Mouse (Mus musculus) embryonic facial prominence, embryonic 15.5 days (tissue): ENCODE results near the gene Scn4b. TPM values are rescaled to one million over a fixed set of nuclear protein-coding genes. Genes with fewer than 3 reads are reported as not detected.

Source experiments
- ATAC-seq: fragments of 200-750 bp; cut with Nextera tagmentation; 2 replicates; pipeline ENCODE4 v1.8.0; 2017; ENCODE audit warnings: low read depth, moderate TSS enrichment; ENCODE audit not compliant: insufficient number of reproducible peaks, low FRiP score, low TSS enrichment
- H3K27ac ChIP-seq: fragments of 300-500 bp; sonication (generic); replicated peaks from 2 replicates; pipeline ENCODE4 v1.5.1; 2015; ENCODE audit warnings: mild to moderate bottlenecking, inconsistent platforms
- H3K27me3 ChIP-seq: fragments of 300-500 bp; sonication (generic); 2 replicates; pipeline ENCODE4 v1.6.1; 2015; ENCODE audit warnings: inconsistent platforms
- H3K36me3 ChIP-seq: fragments of 300-500 bp; sonication (generic); 2 replicates; pipeline ENCODE4 v1.6.1; 2015; ENCODE audit warnings: mild to moderate bottlenecking, inconsistent platforms
- H3K4me1 ChIP-seq: fragments of 300-500 bp; sonication (generic); 2 replicates; pipeline ENCODE4 v1.6.1; 2015; ENCODE audit warnings: inconsistent platforms
- H3K4me2 ChIP-seq: fragments of 300-500 bp; sonication (generic); replicated peaks from 2 replicates; pipeline ENCODE4 v1.6.1; 2015; ENCODE audit warnings: mild to moderate bottlenecking, inconsistent platforms
- H3K4me3 ChIP-seq: fragments of 300-500 bp; sonication (generic); replicated peaks from 2 replicates; pipeline ENCODE4 v1.5.1; 2015; ENCODE audit warnings: mild to moderate bottlenecking, inconsistent platforms
- H3K9ac ChIP-seq: fragments of 300-500 bp; sonication (generic); 2 replicates; pipeline ENCODE4 v1.6.1; 2015; ENCODE audit warnings: inconsistent platforms
- H3K9me3 ChIP-seq: fragments of 300-500 bp; sonication (generic); replicated peaks from 2 replicates; pipeline ENCODE4 v1.6.1; 2016; ENCODE audit warnings: inconsistent platforms
- WGBS: fragments of 180-500 bp; shearing (Covaris S2); methylation state at CpG from one replicate; pipeline ENCODE4 v1.1.7; 2015; 5-methylcytosine and 5-hydroxymethylcytosine counted together
- polyA plus RNA-seq: library from polyadenylated mRNA; unstranded; fragments of >200 nt; fragmentation: Nextera tagmentation; extraction: Ambion mirVana; gene quantifications from 2 replicates; pipeline ENCODE4 v1.2.1, GENCODE M21; 2015

The Scn4b gene
- polyA plus RNA-seq, 1 experiment from 2014 or later: 1.6 TPM

- Histone ChIP-seq H3K4me3 (no peak overlapping the region), H3K9ac (no peak overlapping the region), H3K4me2 (no peak overlapping the region), H3K9me3 (no peaks in the 10 kb centered on the region), H3K27me3 (no peaks in the 10 kb centered on the region), H3K4me1 (no peaks in the 10 kb centered on the region), H3K27ac (no peak overlapping the region), H3K36me3 (no peaks in the 10 kb centered on the region)
- no peak for ATAC-seq
- WGBS: 81% methylated on average over 5 of the region's 5 CpGs
These were observed 32.0 kb downstream of the Scn4b start for GRCm38 (mm10) chr9:45170150-45170549.

- 0 out of 2 replicates have a peak, but pooled peaks have one; percentile 43 for ATAC-seq
These were observed 32.9 kb downstream of the Scn4b start for GRCm38 (mm10) chr9:45171073-45171610.

GRCm38 (mm10) chr9:45173475-45173874 is 35.3 kb downstream of the Scn4b start:
- H3K4me2 ChIP-seq: no peak overlapping the region
- H3K9me3 ChIP-seq: no peaks in the 10 kb centered on the region
- ATAC-seq: no peak
- H3K4me3 ChIP-seq: no peak overlapping the region
- WGBS: 58% methylated on average over 3 of the region's 3 CpGs
- no peak overlapping the region for H3K9ac ChIP-seq
- no peaks in the 10 kb centered on the region for H3K36me3 ChIP-seq
- H3K4me1 ChIP-seq: no peaks in the 10 kb centered on the region
- no peaks in the 10 kb centered on the region for H3K27me3 ChIP-seq
- H3K27ac ChIP-seq: no peak overlapping the region

More at GRCm38 (mm10) chr9:45171073-45171610, 32.9 kb downstream of the Scn4b start:
- Histone ChIP-seq H3K27ac (no peak overlapping the region), H3K27me3 (no peaks in the 10 kb centered on the region), H3K9me3 (no peaks in the 10 kb centered on the region), H3K4me1 (no peaks in the 10 kb centered on the region), H3K36me3 (no peaks in the 10 kb centered on the region), H3K4me3 (no peak overlapping the region), H3K9ac (no peak overlapping the region), H3K4me2 (no peak overlapping the region)
- 77% methylated on average over 1 of the region's 1 CpGs for WGBS

- Histone ChIP-seq H3K4me1 (no peaks in the 10 kb centered on the region), H3K9me3 (no peaks in the 10 kb centered on the region), H3K4me2 (no peak overlapping the region), H3K27me3 (no peaks in the 10 kb centered on the region), H3K4me3 (no peak overlapping the region), H3K9ac (no peak overlapping the region), H3K36me3 (no peaks in the 10 kb centered on the region), H3K27ac (no peak overlapping the region)
- WGBS: 87% methylated on average over 5 of the region's 5 CpGs
- ATAC-seq: no peak
These were observed 41.1 kb downstream of the Scn4b start for GRCm38 (mm10) chr9:45179282-45179681.

- no peak for ATAC-seq
- H3K9ac ChIP-seq: no peak within 1 kb of the TSS
- no peaks in the 10 kb centered on the region; the same call in 1 of the 2 replicates for H3K27me3 ChIP-seq
- H3K4me1 ChIP-seq: no peaks in the 10 kb centered on the region
- no peak within 1 kb of the TSS for H3K4me2 ChIP-seq
- no peak within 1 kb of the TSS for H3K27ac ChIP-seq
- H3K9me3 ChIP-seq: no peaks in the 10 kb centered on the region
- H3K4me3 ChIP-seq: no peak within 1 kb of the TSS
- H3K36me3 ChIP-seq: no peaks in the 10 kb centered on the region
- WGBS: 4% methylated on average over 2 of the region's 2 CpGs
These were observed 43.6 kb downstream of the Scn4b start, which contains the start of gene BC049352 for GRCm38 (mm10) chr9:45181770-45182169. BC049352 (plus strand) TSS chr9:45182007.

GRCm38 (mm10) chr9:45182521-45182920 is 44.3 kb downstream of the Scn4b start:
- no peak overlapping the region for H3K9ac ChIP-seq
- no peak overlapping the region for H3K4me3 ChIP-seq
- no peaks in the 10 kb centered on the region; the same call in 1 of the 2 replicates for H3K27me3 ChIP-seq
- WGBS: 45% methylated on average over 3 of the region's 3 CpGs
- H3K9me3 ChIP-seq: no peaks in the 10 kb centered on the region
- no peaks in the 10 kb centered on the region for H3K36me3 ChIP-seq
- H3K4me2 ChIP-seq: no peak overlapping the region
- no peaks in the 10 kb centered on the region for H3K4me1 ChIP-seq
- ATAC-seq: no peak
- H3K27ac ChIP-seq: no peak overlapping the region

- Histone ChIP-seq H3K4me2 (no peak overlapping the region), H3K4me1 (no peaks in the 10 kb centered on the region), H3K9me3 (no peaks in the 10 kb centered on the region), H3K36me3 (no peaks in the 10 kb centered on the region), H3K27me3 (no peaks in the 10 kb centered on the region; the same call in 1 of the 2 replicates), H3K27ac (no peak overlapping the region), H3K4me3 (no peak overlapping the region), H3K9ac (no peak overlapping the region)
- no peak for ATAC-seq
- 72% methylated on average over 6 of the region's 6 CpGs for WGBS
These were observed 45.1 kb downstream of the Scn4b start for GRCm38 (mm10) chr9:45183266-45183665.

GRCm38 (mm10) chr9:45185250-45185649 is 47.1 kb downstream of the Scn4b start:
- H3K27me3 ChIP-seq: no peaks in the 10 kb centered on the region; the same call in 1 of the 2 replicates
- WGBS: 58% methylated on average over 4 of the region's 4 CpGs
- H3K9me3 ChIP-seq: no peaks in the 10 kb centered on the region
- no peaks in the 10 kb centered on the region for H3K4me1 ChIP-seq
- no peak overlapping the region for H3K9ac ChIP-seq
- H3K4me2 ChIP-seq: no peak overlapping the region
- H3K27ac ChIP-seq: no peak overlapping the region
- no peak overlapping the region for H3K4me3 ChIP-seq
- no peaks in the 10 kb centered on the region for H3K36me3 ChIP-seq
- no peak for ATAC-seq

- no peak overlapping the region for H3K27ac ChIP-seq
- no peaks in the 10 kb centered on the region for H3K9me3 ChIP-seq
- no peak for ATAC-seq
- H3K36me3 ChIP-seq: no peaks in the 10 kb centered on the region
- WGBS: 82% methylated on average over 10 of the region's 10 CpGs
- H3K4me1 ChIP-seq: no peaks in the 10 kb centered on the region
- H3K4me2 ChIP-seq: no peak overlapping the region
- H3K27me3 ChIP-seq: no peaks in the 10 kb centered on the region; the same call in 1 of the 2 replicates
- no peak overlapping the region for H3K4me3 ChIP-seq
- no peak overlapping the region for H3K9ac ChIP-seq
These were observed 50.7 kb downstream of the Scn4b start for GRCm38 (mm10) chr9:45188570-45189563.

GRCm38 (mm10) chr9:45189661-45190174 is 51.5 kb downstream of the Scn4b start:
- ATAC-seq: no peak
- no peaks in the 10 kb centered on the region for H3K36me3 ChIP-seq
- H3K9me3 ChIP-seq: no peaks in the 10 kb centered on the region
- no peak overlapping the region for H3K4me2 ChIP-seq
- H3K27me3 ChIP-seq: no peaks in the 10 kb centered on the region; the same call in 1 of the 2 replicates
- H3K27ac ChIP-seq: no peak overlapping the region
- 88% methylated on average over 4 of the region's 4 CpGs for WGBS
- H3K4me1 ChIP-seq: no peaks in the 10 kb centered on the region
- no peak overlapping the region for H3K9ac ChIP-seq
- no peak overlapping the region for H3K4me3 ChIP-seq

GRCm38 (mm10) chr9:45195468-45195867 is 57.3 kb downstream of the Scn4b start:
- no peak overlapping the region for H3K4me3 ChIP-seq
- no peak overlapping the region for H3K9ac ChIP-seq
- peak; percentile 63; the same call in 1 of the 2 replicates for ATAC-seq
- no peaks in the 10 kb centered on the region for H3K9me3 ChIP-seq
- H3K4me2 ChIP-seq: no peak overlapping the region
- H3K36me3 ChIP-seq: no peaks in the 10 kb centered on the region
- no peak overlapping the region for H3K27ac ChIP-seq
- no peaks in the 10 kb centered on the region for H3K4me1 ChIP-seq
- H3K27me3 ChIP-seq: no peaks in the 10 kb centered on the region
- 72% methylated on average over 4 of the region's 4 CpGs for WGBS
